20 mouse cellular contexts compared by ENCODE assay signal in genomic region chr4:64224918-64225317, GRCm38 (mm10).
DNase-seq lines count a peak whose midpoint lies in the region; ATAC-seq and TF ChIP-seq lines count a peak whose summit lies in the region.
"Had no signal": no experiment of that assay in that cellular context is flagged by ENCODE, and none has a peak within 500 bp of the region (broad histone marks: within the 10 kb centered on the region; RNA-seq: fewer than 3 reads in every experiment).

No protein-coding gene starts in this region.

- H3K27ac ChIP-seq in hindbrain, postnatal 0 days = 0 out of 2 replicates have a peak overlapping the region, but pooled peaks have one; percentile 7
- H3K27ac ChIP-seq in hindbrain, embryonic 10.5 days = no peak overlapping the region
- H3K27ac ChIP-seq in neural tube, embryonic 15.5 days (replicated peaks) = no peak overlapping the region
- H3K27ac ChIP-seq: embryonic facial prominence, embryonic 10.5 days; heart, embryonic 15.5 days; limb, embryonic 10.5 days; liver, embryonic 12.5 days had no signal

- no peaks in the 10 kb centered on the region for H3K27me3 ChIP-seq in hindbrain, postnatal 0 days (ENCODE audit: insufficient read depth, low read length)
- H3K27me3 ChIP-seq in hindbrain, embryonic 10.5 days (ENCODE audit: insufficient read depth, poor library complexity, severe bottlenecking) = no peaks in the 10 kb centered on the region
- no peaks in the 10 kb centered on the region for H3K27me3 ChIP-seq in neural tube, embryonic 15.5 days (replicated peaks)
- H3K27me3 ChIP-seq: heart, embryonic 15.5 days; liver, embryonic 12.5 days; Patski had no signal

- no peaks in the 10 kb centered on the region for H3K4me1 ChIP-seq in hindbrain, postnatal 0 days (ENCODE audit: insufficient read depth, low read length)
- no peaks in the 10 kb centered on the region for H3K4me1 ChIP-seq in hindbrain, embryonic 10.5 days (replicated peaks)
- H3K4me1 ChIP-seq in neural tube, embryonic 15.5 days = no peaks in the 10 kb centered on the region
- H3K4me1 ChIP-seq: embryonic facial prominence, embryonic 10.5 days; heart, embryonic 15.5 days; limb, embryonic 10.5 days; liver, embryonic 12.5 days had no signal

- DNase-seq in cerebellum, postnatal 14 days = peak; percentile 9 to 18
- DNase-seq in cerebellum, adult 9-10 months = no peak
- DNase-seq in hindbrain, postnatal 0 days (ENCODE audit: low spot score) = peak; percentile 74
- DNase-seq in hindbrain, embryonic 10.5 days (ENCODE audit: low spot score) = no peak
- no peak for DNase-seq in neural tube, embryonic 10.5 days (ENCODE audit: extremely low spot score, low spot score)
- peak; percentile 8 for DNase-seq in right cerebral cortex, postnatal 4 days
- DNase-seq in gastrocnemius, adult 8-10 months (ENCODE audit: low spot score in 2 of 2) = no peak
- DNase-seq: B cell, adult 2 months; cerebellum, adult 18-20 months; heart, adult 11 months; kidney, adult 2 months; kidney, postnatal 25 days had no signal

- H3K4me2 ChIP-seq in hindbrain, postnatal 0 days (ENCODE audit: low read depth, low read length) = no peak overlapping the region
- H3K4me2 ChIP-seq in neural tube, embryonic 15.5 days = no peak overlapping the region
- H3K4me2 ChIP-seq: heart, embryonic 15.5 days; liver, embryonic 12.5 days had no signal

- peak; percentile 93 for ATAC-seq in hindbrain, postnatal 0 days
- ATAC-seq in neural tube, embryonic 15.5 days (ENCODE audit: low FRiP score) = peak; percentile 50; the same call in 1 of the 2 replicates
- ATAC-seq: liver, embryonic 12.5 days; Patski had no signal

- H3K9ac ChIP-seq in hindbrain, postnatal 0 days (replicated peaks; ENCODE audit: low read length) = no peak overlapping the region
- H3K9ac ChIP-seq in neural tube, embryonic 15.5 days (replicated peaks) = no peak overlapping the region
- H3K9ac ChIP-seq: heart, embryonic 15.5 days; liver, embryonic 12.5 days had no signal

- peak; percentile 17; the same call in 1 of the 2 replicates for TF ChIP-seq CTCF in hindbrain, postnatal 0 days (IDR thresholded peaks at IDR 0.05; ENCODE audit: low read depth)

- no peak overlapping the region for H3K4me3 ChIP-seq in hindbrain, postnatal 0 days (ENCODE audit: low read length)
- H3K4me3 ChIP-seq in hindbrain, embryonic 10.5 days = no peak overlapping the region
- H3K4me3 ChIP-seq in neural tube, embryonic 15.5 days (replicated peaks) = no peak overlapping the region
- H3K4me3 ChIP-seq: embryonic facial prominence, embryonic 10.5 days; erythroblast, embryonic 14.5 days; heart, embryonic 15.5 days; limb, embryonic 10.5 days; liver, embryonic 12.5 days; myocyte had no signal

- H3K9me3 ChIP-seq in hindbrain, postnatal 0 days (ENCODE audit: low read length) = no peaks in the 10 kb centered on the region
- no peaks in the 10 kb centered on the region for H3K9me3 ChIP-seq in hindbrain, embryonic 10.5 days
- no peaks in the 10 kb centered on the region for H3K9me3 ChIP-seq in neural tube, embryonic 15.5 days (replicated peaks)
- H3K9me3 ChIP-seq: embryonic facial prominence, embryonic 10.5 days; heart, embryonic 15.5 days; limb, embryonic 10.5 days; liver, embryonic 12.5 days had no signal

- H3K36me3 ChIP-seq in hindbrain, postnatal 0 days (ENCODE audit: insufficient read depth, low read length) = no peaks in the 10 kb centered on the region
- no peaks in the 10 kb centered on the region for H3K36me3 ChIP-seq in hindbrain, embryonic 10.5 days
- H3K36me3 ChIP-seq in neural tube, embryonic 15.5 days = no peaks in the 10 kb centered on the region
- H3K36me3 ChIP-seq: embryonic facial prominence, embryonic 10.5 days; heart, embryonic 15.5 days; limb, embryonic 10.5 days; liver, embryonic 12.5 days had no signal

- 52% methylated on average over 5 of the region's 5 CpGs for WGBS in hindbrain, postnatal 0 days
- whole genome bisulfite sequencing in hindbrain, embryonic 10.5 days = 88% methylated on average over 5 of the region's 5 CpGs
- 73% methylated on average over 5 of the region's 5 CpGs for WGBS in neural tube, embryonic 15.5 days

Comparison
In these comparisons a context has a peak if more than half of its experiments do, and no peak if none do; other contexts are left out.
1. DNase-seq: peak in cerebellum, postnatal 14 days (2 of 2), hindbrain, postnatal 0 days (single experiment) and right cerebral cortex, postnatal 4 days (single experiment); none in cerebellum, adult 9-10 months (single experiment), hindbrain, embryonic 10.5 days (single experiment), neural tube, embryonic 10.5 days (single experiment) and gastrocnemius, adult 8-10 months (0 of 2).